Mouse (Mus musculus): ENCODE measurements around the gene Podn.

Podn gene

DNA sequence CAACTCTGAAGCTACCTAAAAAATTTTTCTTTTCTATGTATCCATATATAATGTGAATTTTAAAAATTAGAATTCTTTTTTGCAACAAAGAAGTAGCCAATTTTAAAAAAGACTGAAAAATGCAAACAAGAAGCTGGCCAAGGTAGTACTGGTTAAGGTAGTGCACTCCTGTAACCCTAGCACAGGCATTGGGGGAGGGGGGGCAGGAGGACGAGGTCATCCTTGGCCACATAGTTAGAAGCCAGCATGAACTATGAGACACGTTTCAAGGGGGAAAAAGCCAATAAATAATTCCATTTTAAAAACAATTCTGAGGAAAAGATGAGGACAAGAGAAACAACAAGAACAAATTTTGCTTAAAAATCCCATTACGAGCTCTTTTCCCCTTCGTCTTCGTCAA lies 33.7 kb downstream of the Podn start:
- TF ChIP-seq GATA4 (IDR thresholded peaks at IDR 0.05; ENCODE audit: insufficient replicate concordance, low read length), result no peak

DNA sequence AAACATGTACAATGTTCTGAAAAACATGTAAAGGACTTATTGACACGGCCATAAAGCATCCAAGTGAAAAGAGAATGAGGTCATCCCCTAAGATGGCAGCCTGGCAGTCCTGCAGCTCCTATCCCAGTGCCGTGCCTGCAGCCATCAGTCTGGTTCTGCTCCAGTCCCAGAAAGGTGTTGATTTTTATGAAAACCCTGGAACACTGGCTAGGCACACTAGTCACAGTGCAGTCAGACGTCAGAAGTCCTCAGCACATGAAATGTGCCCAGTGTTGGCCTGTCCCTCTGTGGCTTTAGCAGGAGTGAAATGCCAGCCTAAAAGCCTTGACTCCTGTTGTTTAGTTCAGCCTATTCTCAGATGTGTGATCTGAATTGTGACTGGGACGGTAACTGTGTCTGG lies 35.5 kb downstream of the Podn start:
- TF ChIP-seq GATA4 (IDR thresholded peaks at IDR 0.05; ENCODE audit: insufficient replicate concordance, low read length), result no peak

DNA sequence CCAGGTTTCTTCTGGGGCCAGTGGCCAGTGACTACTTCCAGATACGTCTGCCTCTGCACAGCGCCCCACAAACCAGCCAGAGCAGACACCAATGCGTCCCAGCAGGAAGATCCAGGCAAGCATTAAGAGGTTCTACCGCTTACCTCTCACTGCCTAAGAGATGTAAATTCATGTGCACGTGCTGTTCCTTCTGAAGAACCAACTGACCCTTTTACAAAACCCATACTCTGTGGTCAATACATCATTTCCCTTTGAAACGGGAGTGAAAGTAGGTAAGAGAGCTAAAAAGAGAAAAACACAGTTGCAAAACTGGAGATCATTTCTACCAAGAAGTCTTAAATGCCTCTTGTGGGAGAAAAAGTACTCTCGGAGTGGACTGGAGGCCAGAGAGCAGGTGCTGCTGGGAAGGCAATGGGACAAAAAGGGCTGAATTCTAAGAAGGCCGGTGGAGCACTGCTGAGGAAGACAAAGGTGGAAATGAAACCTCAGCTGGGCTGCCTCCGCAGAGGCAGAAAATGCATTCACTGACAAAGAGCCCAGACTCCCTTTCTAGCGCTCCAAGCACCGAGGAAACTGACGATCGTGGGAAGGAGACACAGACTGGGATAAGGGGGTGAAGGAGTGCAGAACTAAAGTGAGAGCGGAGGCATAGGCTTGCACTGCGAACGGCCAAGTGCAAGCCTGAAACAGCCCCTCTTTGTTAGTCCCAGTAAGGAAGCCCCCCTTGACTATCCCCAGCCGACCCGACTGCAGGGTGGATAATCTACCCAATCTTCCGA lies 36.5 kb downstream of the Podn start:
- TF ChIP-seq GATA4 (IDR thresholded peaks at IDR 0.05; ENCODE audit: insufficient replicate concordance, low read length), result no peak

DNA sequence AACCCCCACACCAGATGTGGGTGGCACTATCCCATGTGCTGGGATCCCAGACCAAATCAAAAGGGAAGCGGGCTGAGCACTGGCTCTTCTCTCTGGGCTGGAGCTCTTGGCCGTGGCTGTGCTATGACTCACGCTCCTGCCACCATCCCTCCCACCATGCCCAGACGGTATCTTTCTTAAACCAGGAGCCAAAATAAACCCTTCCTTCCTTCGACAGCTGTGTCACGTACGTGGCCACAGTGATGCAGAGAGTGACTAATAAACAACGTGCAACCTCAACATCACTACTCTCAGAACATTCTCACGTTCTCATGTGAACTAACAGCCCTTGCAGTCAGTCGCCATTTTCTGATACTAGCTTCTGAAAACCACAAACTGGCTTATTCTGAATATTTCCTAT lies 38.1 kb downstream of the Podn start:
- no peak for TF ChIP-seq GATA4 (IDR thresholded peaks at IDR 0.05; ENCODE audit: insufficient replicate concordance, low read length)

DNA sequence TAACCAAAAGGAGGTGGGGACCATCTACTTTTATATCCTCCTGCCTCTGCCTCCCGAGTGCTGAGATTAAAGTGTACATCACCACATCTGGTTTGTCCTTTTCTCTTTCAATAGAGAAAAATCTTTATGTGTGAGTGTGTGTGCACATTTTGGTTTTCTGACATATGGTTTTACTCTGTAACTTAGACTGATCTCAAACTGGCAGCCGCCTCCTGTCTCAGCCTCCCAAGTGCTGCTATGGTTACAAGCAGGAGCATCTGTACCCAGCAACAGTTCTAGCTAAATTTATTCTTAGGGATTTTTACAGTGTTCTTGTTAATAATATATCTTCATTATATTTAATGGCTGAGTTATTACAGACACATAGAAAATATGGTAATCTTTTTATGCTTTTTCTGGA lies 39.0 kb downstream of the Podn start:
- TF ChIP-seq GATA4 (IDR thresholded peaks at IDR 0.05; ENCODE audit: insufficient replicate concordance, low read length), result no peak

DNA sequence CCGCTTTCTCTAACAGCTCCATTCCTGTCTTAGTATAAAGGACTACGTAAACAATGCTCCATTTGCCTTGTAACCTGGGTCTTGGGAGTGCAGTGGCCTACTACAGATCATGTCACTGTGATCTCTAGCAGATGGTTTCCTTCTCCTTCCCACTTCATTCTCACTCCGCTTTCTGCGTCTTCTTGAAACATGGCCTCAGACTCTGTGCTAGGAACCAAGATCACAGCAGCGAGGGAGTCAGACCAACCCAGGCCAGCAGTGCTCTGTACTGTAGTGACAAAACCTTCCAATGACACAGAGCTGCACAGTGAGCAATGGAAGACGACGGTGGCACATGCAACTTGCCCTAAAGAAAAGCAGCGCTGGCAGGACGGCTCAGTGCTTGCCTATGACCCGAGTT lies 40.4 kb downstream of the Podn start:
- no peak for TF ChIP-seq GATA4 (IDR thresholded peaks at IDR 0.05; ENCODE audit: insufficient replicate concordance, low read length)

DNA sequence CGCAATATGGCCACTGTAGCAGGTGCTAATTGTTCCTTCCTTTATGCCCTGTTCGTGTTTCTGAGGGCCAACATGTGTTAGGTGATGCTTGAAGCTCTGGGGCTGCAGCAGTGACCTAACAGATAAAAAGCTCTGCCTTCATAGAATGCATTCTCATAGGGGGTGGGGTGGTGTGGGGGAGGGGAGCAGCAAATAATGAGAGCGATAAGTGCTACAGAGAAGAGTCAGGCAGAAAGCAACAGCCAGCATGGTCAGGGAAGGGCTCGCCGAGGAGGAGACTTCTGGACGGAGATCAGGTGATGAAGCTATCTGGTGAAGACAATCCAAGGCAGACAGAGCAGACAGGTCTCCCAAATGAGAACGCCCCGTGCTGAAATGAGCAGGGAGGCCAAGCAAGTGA lies 43.6 kb downstream of the Podn start:
- no peak for TF ChIP-seq GATA4 (IDR thresholded peaks at IDR 0.05; ENCODE audit: insufficient replicate concordance, low read length)

DNA sequence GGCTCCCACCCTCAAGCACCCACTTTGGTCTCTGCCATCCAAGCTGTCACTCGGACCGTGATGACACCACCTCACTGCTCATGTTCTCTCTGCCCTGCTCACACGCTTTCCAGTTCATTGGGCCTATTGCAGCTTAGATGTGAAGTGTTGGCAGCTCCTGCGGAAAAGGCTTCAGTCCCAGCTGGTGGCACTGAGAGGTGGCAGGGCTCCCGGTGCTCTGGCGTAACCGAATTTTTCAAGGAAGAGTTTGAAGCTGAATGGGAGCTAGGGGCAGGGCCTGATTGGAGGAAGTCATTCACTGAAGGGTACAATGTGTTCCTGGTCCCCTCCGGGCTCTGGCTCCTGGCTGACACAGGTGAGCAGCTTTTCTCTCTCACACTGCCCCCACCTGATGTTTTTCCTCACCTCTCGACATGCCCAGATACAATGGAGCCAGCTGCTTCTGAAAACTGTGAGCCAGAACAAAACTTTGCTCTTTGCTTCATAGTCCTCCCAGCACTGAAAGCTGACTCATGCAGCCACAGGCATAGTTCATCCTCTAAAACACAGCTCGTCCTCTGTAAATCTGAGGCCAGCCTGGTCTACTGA lies 44.5 kb downstream of the Podn start:
- no peak for TF ChIP-seq GATA4 (IDR thresholded peaks at IDR 0.05; ENCODE audit: insufficient replicate concordance, low read length)

DNA sequence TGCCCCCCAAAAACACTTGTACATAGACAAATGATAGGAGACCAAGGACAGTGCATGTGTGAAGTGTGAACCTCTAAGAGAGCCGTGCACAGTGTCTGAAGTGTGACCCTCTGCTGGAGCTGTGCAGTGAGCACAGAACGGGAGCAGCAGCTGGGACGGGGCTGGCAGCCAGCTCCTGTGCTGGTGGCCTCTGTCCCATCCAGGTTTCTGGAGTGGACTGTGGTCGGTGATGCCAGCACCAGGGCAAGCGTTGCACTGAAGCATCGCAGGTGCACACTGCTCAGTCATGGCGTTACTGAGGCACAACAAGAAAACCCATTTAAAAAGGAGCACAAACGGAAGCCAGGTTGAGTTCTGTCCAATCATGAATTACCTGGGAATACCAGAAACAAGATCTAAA lies 50.1 kb downstream of the Podn start:
- TF ChIP-seq GATA4 (IDR thresholded peaks at IDR 0.05; ENCODE audit: insufficient replicate concordance, low read length), result no peak

DNA sequence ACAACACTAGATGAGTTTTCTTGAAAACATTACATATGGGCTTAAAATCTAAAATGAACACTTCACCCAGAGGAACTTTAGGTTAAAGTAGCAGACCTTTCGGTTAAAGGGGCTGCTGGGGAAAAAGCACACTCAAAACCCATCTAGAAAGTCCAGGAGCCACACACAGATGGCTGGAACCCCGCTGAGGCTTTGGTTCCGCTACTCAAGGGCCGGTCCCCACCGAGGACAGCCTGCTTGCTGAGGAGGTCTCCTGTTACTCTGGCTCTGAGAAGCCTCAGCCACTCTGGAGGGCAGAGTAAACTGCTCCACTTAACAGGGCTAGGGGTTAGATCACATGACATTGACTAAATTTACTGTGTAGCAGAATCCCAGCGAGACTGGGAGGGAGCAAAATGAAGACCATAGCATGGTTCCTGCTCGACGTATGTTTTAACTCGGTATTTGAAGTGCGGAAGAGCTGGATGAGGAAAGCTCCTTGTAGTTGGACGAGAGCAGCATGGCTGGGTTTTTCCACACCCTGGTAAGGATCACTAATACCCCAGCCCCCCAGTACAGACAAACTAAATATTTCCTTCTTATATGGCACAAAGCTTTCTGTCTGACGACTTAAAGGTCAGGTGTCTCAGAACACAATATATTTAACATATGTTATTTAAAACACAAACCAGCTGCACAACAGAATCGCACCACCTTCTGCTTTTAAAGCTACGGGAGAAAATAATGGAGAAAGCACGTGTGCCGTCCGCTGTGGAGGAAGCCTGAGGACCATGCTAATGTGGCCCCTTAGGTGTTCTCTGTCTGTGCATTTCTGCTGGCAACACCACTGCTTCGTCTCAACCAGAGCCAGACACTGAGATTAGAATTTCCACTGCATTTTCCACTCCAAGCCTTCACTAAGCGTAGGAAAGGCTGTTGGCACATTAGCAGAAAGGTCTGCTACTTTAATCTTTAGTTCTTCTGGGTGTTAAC lies 50.8 kb downstream of the Podn start:
- no peak for TF ChIP-seq GATA4 (IDR thresholded peaks at IDR 0.05; ENCODE audit: insufficient replicate concordance, low read length)

DNA sequence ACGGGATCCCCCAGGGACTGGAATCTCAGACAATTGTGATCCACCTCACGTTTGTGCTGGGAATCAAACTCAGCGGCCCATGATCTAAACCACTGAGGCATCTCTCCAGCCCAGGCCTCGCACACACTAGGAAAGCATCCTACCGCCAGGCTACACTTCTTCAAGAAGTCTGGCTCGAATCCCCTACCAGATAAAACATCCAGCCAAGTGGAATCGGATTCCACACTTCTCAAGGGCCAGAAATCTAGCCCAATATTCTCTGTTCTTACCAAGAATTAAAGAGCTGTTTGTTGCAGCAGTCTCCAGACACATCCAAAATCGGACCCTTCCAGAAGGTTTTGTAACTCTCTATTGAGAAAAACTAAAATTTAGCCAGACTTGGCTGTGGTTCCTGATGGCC lies 59.2 kb downstream of the Podn start:
- TF ChIP-seq GATA4 (IDR thresholded peaks at IDR 0.05; ENCODE audit: insufficient replicate concordance, low read length), result no peak

DNA sequence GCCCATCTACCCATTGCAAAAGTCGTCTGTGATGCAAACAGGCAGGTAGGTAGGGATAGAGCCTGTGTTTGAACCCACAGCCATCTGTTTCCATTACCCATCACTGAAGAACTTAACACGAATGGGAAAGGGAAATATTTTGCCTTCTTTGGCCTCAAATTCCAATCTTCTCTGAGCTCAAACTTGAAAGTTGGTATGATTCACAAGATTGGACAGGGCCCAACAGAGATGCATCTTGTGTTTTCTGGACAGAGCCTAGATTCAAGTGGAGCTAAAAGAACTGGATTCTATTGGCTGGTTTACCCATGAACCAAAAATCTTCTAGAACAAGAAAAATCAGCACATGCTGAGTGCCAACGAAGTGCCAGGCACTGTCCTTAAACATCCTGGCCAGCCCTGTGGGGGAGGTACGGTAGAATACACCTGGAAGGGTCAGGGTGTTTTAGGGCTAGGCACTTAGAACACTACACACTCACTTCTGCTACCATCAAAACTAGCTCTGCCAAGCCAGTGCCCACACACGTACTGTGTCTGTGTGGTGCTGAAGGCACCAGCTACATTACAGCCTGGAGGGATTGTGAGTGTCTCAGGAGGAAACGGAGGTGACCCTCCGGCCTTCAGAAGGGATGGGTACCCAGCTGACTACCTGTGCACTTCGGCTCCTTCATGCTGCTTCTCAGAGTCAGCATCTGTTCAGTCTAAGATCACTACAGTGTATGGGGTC lies 63.0 kb downstream of the Podn start:
- no peak for TF ChIP-seq GATA4 (IDR thresholded peaks at IDR 0.05; ENCODE audit: insufficient replicate concordance, low read length)

DNA sequence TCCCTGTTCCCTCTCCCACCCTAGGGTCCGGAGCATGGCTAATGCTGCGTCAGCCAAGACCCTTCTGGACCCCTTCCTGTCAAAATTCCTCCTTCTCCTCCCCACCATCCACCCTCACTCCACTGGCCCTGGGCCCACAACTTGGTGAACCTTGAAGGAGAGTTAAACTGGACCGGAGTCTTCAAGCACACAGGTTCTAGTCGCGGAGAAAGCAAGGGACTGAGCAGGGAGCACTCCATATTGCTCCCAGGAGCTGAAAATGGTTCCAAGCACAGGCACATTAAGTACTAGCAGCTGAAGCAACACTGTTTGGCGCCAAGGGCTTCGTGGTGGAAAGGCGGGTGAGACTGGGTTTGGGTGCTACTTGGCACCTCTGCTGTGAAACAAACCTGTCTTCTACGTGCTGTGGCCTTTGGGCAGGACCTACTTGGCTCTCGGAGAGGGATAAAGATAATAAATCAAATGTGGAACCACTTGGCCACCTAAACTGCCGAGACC lies 63.8 kb downstream of the Podn start:
- TF ChIP-seq GATA4 (IDR thresholded peaks at IDR 0.05; ENCODE audit: insufficient replicate concordance, low read length), result no peak

DNA sequence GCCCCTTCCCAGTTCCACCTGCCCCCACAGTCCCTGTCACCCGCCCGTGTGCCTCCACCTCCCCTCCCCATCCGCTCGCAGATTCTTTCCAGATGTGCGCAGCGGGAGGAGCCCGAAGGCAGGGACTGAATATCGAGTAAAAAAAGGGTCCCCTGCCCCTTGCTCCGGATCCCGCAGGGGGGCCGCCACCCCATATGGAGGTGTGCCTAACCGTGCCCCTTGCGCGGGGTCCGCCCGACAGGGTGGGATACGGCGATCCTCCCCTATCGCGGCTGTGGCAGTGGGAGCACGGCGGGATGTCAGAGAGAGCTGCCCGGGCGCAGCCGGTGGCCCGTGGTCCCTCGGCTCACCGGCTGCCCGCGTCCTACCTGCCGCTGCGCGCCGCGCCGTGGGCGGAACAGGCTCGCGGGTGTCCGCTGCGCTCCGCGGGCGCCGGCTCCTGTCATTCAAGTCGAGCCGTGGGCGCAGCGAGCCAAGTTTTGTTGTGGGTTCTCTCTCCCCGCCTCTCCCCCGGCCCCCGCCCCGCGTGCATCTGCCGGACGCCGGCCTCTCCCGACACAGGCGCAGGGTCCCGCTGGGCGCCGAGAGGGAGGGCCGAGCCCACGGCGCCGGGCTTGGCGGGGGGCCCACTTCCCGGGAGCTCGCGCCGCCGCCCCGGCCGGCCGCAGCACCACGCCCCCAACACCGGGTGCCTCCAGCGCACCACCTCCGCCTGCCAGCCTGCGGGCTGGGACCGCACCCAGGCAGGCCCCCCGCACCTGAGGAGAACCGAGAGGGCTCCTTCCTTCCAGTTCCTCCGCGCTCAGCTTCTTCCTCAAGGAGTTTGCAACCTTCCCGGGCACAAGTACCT lies 64.5 kb downstream of the Podn start:
- no peak for TF ChIP-seq GATA4 (IDR thresholded peaks at IDR 0.05; ENCODE audit: insufficient replicate concordance, low read length)

All from liver, adult (tissue).